Mouse (Mus musculus) midbrain, embryonic 16.5 days (tissue): Measurements from ENCODE around the gene Zfp775. TPM values are rescaled to one million over a fixed set of nuclear protein-coding genes. Genes with fewer than 3 reads are reported as not detected.
A peak's percentile ranks its signal among the peaks of the same experiment; 100 is the strongest.

Experiments used
- ATAC-seq: fragments of 200-750 bp; cut with Nextera tagmentation; 2 replicates; pipeline ENCODE4 v1.8.0; 2017; ENCODE audit warnings: moderate TSS enrichment
- H3K27ac ChIP-seq: fragments of 300-500 bp; sonication (generic); 2 replicates; pipeline ENCODE4 v1.5.1; 2014; ENCODE audit warnings: mild to moderate bottlenecking, low read length, mixed read lengths
- H3K27me3 ChIP-seq: fragments of 300-500 bp; sonication (generic); 2 replicates; pipeline ENCODE4 v1.6.1; 2014; ENCODE audit warnings: low read depth, low read length, mixed read lengths; ENCODE audit not compliant: control insufficient read depth, insufficient read depth
- H3K36me3 ChIP-seq: fragments of 300-500 bp; sonication (generic); 2 replicates; pipeline ENCODE4 v1.6.1; 2014; ENCODE audit warnings: mild to moderate bottlenecking, low read length, moderate library complexity, mixed read lengths; ENCODE audit not compliant: control insufficient read depth, insufficient read depth
- H3K4me1 ChIP-seq: fragments of 300-500 bp; sonication (generic); 2 replicates; pipeline ENCODE4 v1.6.1; 2014; ENCODE audit warnings: mild to moderate bottlenecking, low read length, mixed read lengths; ENCODE audit not compliant: control insufficient read depth, insufficient read depth
- H3K4me2 ChIP-seq: fragments of 300-500 bp; sonication (generic); 2 replicates; pipeline ENCODE4 v1.6.1; 2014; ENCODE audit warnings: mild to moderate bottlenecking, low read length, mixed read lengths
- H3K4me3 ChIP-seq: fragments of 300-500 bp; sonication (generic); 2 replicates; pipeline ENCODE4 v1.5.1; 2014; ENCODE audit warnings: low read depth, mild to moderate bottlenecking, low read length, moderate library complexity, mixed read lengths
- H3K9ac ChIP-seq: fragments of 300-500 bp; sonication (generic); 2 replicates; pipeline ENCODE4 v1.6.1; 2014; ENCODE audit warnings: low read depth, low read length, mixed read lengths
- H3K9me3 ChIP-seq: fragments of 300-500 bp; sonication (generic); replicated peaks from 2 replicates; pipeline ENCODE4 v1.6.1; 2014; ENCODE audit warnings: mild to moderate bottlenecking, low read length, mixed read lengths; ENCODE audit not compliant: control insufficient read depth, poor library complexity, severe bottlenecking
- WGBS: fragments of 180-500 bp; shearing (Covaris S2); extraction: QIAGEN DNeasy Blood & Tissue Kit; methylation state at CpG from one replicate; pipeline ENCODE4 v1.1.7; 2014; 5-methylcytosine and 5-hydroxymethylcytosine counted together
- polyA plus RNA-seq: library from polyadenylated mRNA; unstranded; fragments of >200 nt; fragmentation: Nextera tagmentation; extraction: Ambion mirVana; gene quantifications from 2 replicates; pipeline ENCODE4 v1.2.1, GENCODE M21; 2015

Gene Zfp775
- 14.1 and 16.7 TPM in 2 replicates for polyA plus RNA-seq

DNA sequence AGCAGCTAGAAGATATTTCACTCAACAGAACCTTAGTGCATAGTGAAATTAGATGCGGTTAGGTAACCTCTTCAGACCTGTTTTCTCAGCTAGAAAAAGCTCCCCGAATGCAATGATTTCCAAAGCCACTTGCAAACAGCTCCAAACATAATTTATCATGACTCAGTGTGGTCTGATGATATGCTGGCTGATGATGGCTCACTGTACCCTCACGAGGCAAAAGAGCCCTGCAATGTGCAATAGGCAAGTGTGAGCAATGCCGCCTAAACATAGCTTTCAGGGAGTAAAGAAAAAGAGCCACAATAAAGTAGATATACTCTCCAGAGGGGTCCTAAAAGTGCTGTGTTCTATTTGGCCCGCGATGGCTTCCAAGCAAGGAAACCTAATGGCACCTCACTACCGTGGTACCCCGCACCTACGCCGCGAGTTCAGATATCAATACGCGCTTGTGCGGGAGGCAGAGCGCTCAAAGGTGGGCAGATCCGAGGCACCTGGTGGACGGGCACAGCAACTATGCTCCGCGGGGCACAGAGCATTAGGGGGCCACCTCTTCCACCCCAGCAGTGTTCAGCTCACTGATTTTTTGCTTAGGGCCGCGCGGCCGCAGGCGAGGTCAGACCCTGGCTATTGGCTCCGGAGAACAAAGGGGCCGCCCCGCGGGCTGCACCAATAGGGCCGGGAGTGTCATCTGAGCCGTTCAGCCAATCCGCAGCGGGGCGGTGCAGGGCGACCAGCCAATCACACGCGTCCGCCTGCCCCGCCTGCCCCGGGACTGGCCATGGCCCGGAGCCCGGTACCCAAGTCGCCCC is at the start of gene Zfp775:
Gene Zfp775, plus strand, starts transcription at position 793 of the 809 bp plus-strand sequence.
- Histone ChIP-seq H3K9me3 (peaks cover 16% of the 10 kb centered on the region; the same call in 1 of the 2 replicates), H3K27me3 (no peaks in the 10 kb centered on the region), H3K4me1 (peaks cover 16% of the 10 kb centered on the region), H3K4me2 (peak within 1 kb of the TSS; percentile 81), H3K36me3 (peaks cover 31% of the 10 kb centered on the region), H3K27ac (peak within 1 kb of the TSS; percentile 94), H3K9ac (peak within 1 kb of the TSS; percentile 97), H3K4me3 (peak within 1 kb of the TSS; percentile 80)
- 5% methylated on average over 42 of the region's 42 CpGs for WGBS
- ATAC-seq = peak; percentile 99

DNA sequence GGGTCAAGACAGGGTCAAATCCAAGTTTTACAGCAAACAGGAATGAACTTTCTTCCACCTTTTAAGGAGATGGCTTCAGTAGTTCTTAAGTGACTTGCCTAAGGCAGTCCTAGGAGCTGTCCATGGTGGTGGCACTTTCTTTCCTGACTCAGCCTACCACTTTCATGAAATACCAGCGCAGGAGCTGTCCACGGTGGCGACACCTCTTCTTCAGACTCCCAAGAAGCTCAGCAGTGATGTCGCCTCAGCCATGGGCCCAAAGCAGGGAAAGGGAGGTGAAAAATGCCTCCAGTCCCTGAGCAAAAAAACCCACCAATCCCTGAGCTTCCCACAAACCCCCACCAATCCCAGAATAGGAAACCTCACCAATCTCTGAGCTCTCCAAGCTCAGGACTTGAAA is 48.9 kb upstream of the Zfp775 start:
- ATAC-seq = no peak
- Histone ChIP-seq H3K27ac (no peak overlapping the region), H3K4me3 (no peak overlapping the region), H3K9me3 (no peaks in the 10 kb centered on the region), H3K4me2 (no peak overlapping the region), H3K4me1 (peaks cover 15% of the 10 kb centered on the region), H3K36me3 (no peaks in the 10 kb centered on the region), H3K27me3 (no peaks in the 10 kb centered on the region), H3K9ac (no peak overlapping the region)
- WGBS = 58% methylated on average over 4 of the region's 4 CpGs

DNA sequence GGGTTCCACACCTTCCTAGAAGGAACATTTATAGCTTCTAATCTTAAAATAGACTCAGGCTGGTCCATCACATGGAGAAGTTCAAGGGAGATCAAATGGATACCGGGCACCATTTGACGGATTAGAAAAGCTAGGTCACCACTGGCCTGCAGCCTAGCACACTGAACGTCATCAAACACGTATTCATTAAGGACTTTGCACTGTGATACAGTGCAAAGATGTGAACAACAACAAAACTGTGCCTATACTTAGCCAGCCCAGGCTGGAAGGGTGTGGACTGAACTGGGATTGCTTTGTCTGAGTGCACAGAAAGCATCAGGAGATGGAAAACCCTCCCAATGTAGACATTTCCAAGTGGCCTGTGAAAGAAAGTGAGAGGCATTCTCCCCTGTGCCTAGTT is 48.0 kb upstream of the Zfp775 start:
- no peaks in the 10 kb centered on the region for H3K36me3 ChIP-seq
- WGBS = 62% methylated on average over 4 of the region's 4 CpGs
- peak; percentile 16 for ATAC-seq
- H3K27ac ChIP-seq = peak overlapping the region; percentile 98
- peaks cover 15% of the 10 kb centered on the region for H3K4me1 ChIP-seq
- no peaks in the 10 kb centered on the region for H3K27me3 ChIP-seq
- peak overlapping the region; percentile 56 for H3K4me3 ChIP-seq
- no peaks in the 10 kb centered on the region for H3K9me3 ChIP-seq
- H3K4me2 ChIP-seq = peak overlapping the region; percentile 74
- H3K9ac ChIP-seq = peak overlapping the region; percentile 78

DNA sequence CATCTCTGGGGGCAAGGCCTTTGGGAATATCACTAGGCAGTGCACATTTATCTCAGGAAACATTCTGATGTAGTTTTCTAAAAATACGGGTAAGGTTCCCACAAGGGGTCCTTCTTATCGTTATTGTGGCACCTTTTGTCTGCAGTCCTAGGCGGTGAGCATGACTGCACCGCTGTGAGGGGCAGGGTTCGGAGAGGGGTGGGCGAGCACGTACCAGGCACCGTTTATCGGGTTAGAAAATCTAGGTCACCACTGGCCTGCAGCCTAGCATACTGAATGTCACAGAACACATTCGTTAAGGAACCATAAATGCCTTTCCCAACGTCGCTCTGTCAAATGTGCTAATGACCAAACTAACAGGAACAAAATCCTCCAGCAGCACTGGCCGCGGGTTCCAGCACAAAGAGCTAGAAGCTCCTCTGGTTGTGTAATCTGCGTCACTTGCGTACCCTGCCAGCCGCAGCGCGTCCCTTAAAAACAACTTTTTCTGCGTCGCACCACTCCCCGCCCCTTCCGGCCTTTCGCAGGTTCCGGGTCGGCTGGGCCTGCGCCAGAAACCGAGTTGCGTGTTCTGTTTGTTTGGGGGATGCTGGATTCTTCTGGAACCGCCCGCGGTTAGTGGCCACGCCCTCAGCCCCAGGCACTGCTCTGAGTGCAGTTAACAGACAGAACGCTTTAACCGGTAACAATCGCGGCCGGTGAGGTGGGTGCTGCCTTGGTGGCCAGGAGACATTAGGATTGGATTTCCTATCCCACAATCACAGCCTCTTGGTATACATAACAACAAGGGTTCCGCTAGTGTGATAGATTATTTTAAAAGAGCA is 47.4 kb upstream of the Zfp775 start, which contains the start of gene Lrrc61:
Gene Lrrc61, plus strand, starts transcription at position 517 of the 824 bp plus-strand sequence.
- peaks cover 15% of the 10 kb centered on the region for H3K4me1 ChIP-seq
- no peaks in the 10 kb centered on the region for H3K27me3 ChIP-seq
- H3K27ac ChIP-seq = peak within 1 kb of the TSS; percentile 98
- H3K9me3 ChIP-seq = no peaks in the 10 kb centered on the region
- peak within 1 kb of the TSS; percentile 56 for H3K4me3 ChIP-seq
- peak; percentile 95 for ATAC-seq
- peak within 1 kb of the TSS; percentile 78 for H3K9ac ChIP-seq
- peak within 1 kb of the TSS; percentile 74 for H3K4me2 ChIP-seq
- under 1% methylated on average over 39 of the region's 39 CpGs for WGBS
- 0 out of 2 replicates have a peak, but pooled peaks cover 2% of the 10 kb centered on the region for H3K36me3 ChIP-seq

DNA sequence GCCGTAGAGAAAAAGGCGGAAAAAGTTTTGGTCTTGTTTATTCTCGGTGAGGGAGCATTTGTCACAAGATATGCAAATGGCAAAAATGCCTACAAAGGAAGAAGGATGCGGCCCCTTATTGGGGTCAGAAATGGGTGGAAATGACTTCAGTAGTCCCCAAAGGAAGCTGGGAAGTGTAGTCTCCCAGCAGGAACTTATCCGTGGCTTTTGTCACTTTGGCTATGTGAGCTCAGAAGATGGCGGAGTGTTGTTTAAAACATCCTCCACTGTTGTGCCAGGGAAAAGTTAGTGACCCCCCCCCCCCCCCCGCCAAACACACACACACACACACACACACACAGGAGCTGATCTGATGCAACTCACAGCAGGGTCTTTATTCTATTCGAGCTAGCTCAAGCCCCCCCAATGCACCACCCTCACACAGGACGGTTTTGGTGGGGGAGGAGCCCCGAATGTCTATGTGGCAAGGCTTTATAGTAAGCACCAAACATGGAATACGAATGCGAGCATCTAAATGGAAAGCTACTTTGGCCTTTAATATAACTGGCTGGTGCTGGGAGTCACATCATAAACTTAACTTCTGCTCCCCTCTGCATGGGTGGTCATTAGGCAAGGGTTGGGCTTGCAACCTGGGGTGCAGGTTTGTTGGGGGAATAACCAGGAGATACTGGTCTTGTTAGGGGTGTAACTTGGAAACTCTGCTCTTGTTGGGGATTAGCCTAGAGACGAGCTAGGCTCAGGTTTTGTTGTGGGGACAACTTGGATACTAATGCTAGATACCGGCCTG is 46.6 kb upstream of the Zfp775 start:
- H3K9ac ChIP-seq = peak overlapping the region; percentile 78
- H3K27me3 ChIP-seq = no peaks in the 10 kb centered on the region
- peak overlapping the region; percentile 56 for H3K4me3 ChIP-seq
- 0 out of 2 replicates have a peak, but pooled peaks cover 2% of the 10 kb centered on the region for H3K36me3 ChIP-seq
- peak overlapping the region; percentile 98 for H3K27ac ChIP-seq
- ATAC-seq = peak; percentile 91
- WGBS = 27% methylated on average over 13 of the region's 14 CpGs
- H3K4me1 ChIP-seq = peaks cover 15% of the 10 kb centered on the region
- H3K9me3 ChIP-seq = no peaks in the 10 kb centered on the region
- peak overlapping the region; percentile 74 for H3K4me2 ChIP-seq

DNA sequence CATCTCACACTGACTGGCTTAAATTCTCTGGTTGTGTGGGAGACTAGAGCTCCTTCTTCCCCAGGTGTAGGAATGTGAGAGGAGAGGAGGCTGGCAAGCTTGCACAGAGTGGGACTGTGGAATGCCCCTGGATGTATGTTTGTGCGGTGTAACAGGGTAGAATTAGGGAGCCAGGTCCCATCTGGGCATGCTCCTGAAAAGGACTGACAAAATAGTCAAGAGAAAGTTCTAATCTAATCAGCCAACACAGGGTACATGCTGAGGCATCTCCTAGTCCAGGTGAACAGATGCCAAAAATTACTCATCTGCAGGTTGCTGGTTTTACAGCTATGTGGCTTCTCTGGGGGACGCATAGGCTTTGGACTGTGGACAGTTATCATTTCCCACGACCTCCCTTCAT is 45.9 kb upstream of the Zfp775 start:
- H3K9me3 ChIP-seq = no peaks in the 10 kb centered on the region
- no peak for ATAC-seq
- H3K4me3 ChIP-seq = no peak overlapping the region
- peaks cover 15% of the 10 kb centered on the region for H3K4me1 ChIP-seq
- WGBS = 97% methylated on average over 3 of the region's 3 CpGs
- peak overlapping the region; percentile 74 for H3K4me2 ChIP-seq
- peak overlapping the region; percentile 98 for H3K27ac ChIP-seq
- H3K36me3 ChIP-seq = 0 out of 2 replicates have a peak, but pooled peaks cover 2% of the 10 kb centered on the region
- H3K27me3 ChIP-seq = no peaks in the 10 kb centered on the region
- no peak overlapping the region for H3K9ac ChIP-seq

DNA sequence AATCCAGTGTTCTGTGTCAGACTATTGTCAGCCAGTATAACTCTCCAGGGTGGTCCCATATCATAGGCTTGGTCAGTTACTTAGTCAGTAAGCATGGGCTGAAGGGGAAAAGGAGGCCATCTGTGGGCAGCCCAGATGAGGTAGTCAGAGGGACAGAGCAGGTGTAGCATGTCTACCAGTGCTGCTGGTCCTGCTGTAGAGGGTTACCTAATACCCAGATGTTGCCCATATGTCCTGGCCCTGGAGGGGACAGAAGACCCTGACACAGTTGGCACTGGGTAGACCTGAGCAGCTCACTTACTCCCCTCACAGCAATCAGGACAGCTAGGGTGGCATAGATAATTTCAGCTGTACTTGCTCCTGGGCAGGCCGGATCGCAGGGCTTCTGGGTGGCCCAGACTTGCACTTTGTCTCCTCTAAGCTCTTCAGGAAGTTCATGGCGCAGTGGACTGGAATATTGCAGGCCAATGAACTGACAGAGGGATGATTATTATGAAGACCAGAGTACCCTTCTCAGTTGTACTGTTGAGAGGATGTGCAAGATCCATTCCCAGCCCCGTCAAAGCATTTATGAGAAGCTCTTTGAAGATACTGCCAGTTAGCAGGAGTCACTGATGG is 36.1 kb upstream of the Zfp775 start:
- no peak overlapping the region for H3K4me3 ChIP-seq
- peaks cover 20% of the 10 kb centered on the region for H3K36me3 ChIP-seq
- 93% methylated on average over 4 of the region's 4 CpGs for WGBS
- no peak overlapping the region for H3K27ac ChIP-seq
- H3K4me2 ChIP-seq = no peak overlapping the region
- H3K4me1 ChIP-seq = no peaks in the 10 kb centered on the region
- ATAC-seq = no peak
- H3K27me3 ChIP-seq = no peaks in the 10 kb centered on the region
- H3K9me3 ChIP-seq = no peaks in the 10 kb centered on the region
- H3K9ac ChIP-seq = no peak overlapping the region

DNA sequence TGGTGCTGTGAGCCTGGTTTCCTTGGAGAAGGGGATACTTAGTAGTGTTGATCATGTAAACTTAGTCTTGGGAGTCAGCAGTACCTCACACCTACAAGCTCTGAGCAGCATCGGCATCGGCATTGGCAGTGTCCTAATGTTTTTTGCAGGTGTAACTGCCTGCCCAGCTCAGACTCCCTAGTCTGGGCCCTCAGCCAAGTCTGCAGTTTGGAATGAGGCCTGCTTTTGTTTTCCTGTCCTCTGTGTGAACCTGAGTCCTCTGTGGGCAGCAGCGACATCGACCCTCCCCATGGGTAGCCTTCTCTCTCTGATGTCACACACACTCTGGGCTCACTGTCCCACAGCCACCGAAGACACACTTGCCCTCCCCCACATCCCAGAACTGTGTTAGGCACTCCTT is 35.6 kb upstream of the Zfp775 start:
- H3K4me2 ChIP-seq = no peak overlapping the region
- no peak overlapping the region for H3K9ac ChIP-seq
- H3K36me3 ChIP-seq = peaks cover 20% of the 10 kb centered on the region
- no peak overlapping the region for H3K27ac ChIP-seq
- 63% methylated on average over 5 of the region's 5 CpGs for WGBS
- H3K4me3 ChIP-seq = no peak overlapping the region
- ATAC-seq = no peak
- no peaks in the 10 kb centered on the region for H3K27me3 ChIP-seq
- H3K4me1 ChIP-seq = no peaks in the 10 kb centered on the region
- no peaks in the 10 kb centered on the region for H3K9me3 ChIP-seq
